Mouse (Mus musculus): ENCODE measurements around the gene Nelfe. TPM values are rescaled to one million over a fixed set of nuclear protein-coding genes. Genes with fewer than 3 reads are reported as not detected.

Gene Nelfe
- polyA plus RNA-seq, 1 experiment from 2014 or later: 78.9 TPM

- Histone ChIP-seq H3K27me3 (ENCODE audit: control insufficient read depth, insufficient read depth, low read length) (0 out of 2 replicates have a peak, but pooled peaks cover 4% of the 10 kb centered on the region), H3K27ac (ENCODE audit: low read depth, low read length) (no peak within 1 kb of the TSS), H3K4me2 (ENCODE audit: low read depth, low read length) (no peak within 1 kb of the TSS), H3K36me3 (ENCODE audit: control insufficient read depth, insufficient read depth, low read length) (no peaks in the 10 kb centered on the region), H3K4me3 (ENCODE audit: low read depth, low read length) (no peak within 1 kb of the TSS), H3K9me3 (ENCODE audit: control insufficient read depth, low read length) (no peaks in the 10 kb centered on the region), H3K4me1 (ENCODE audit: control insufficient read depth, insufficient read depth, low read length) (no peaks in the 10 kb centered on the region), H3K9ac (replicated peaks; ENCODE audit: low read depth, low read length) (no peak within 1 kb of the TSS)
- WGBS: 15% methylated on average over 15 of the region's 15 CpGs
- no peak for ATAC-seq (ENCODE audit: low read depth)
These were observed 31.6 kb downstream of the Nelfe start, which contains the start of gene Gm20547 for GRCm38 (mm10) chr17:34881683-34882310. Gene Gm20547 (minus strand): TSS chr17:34882042.

DNA sequence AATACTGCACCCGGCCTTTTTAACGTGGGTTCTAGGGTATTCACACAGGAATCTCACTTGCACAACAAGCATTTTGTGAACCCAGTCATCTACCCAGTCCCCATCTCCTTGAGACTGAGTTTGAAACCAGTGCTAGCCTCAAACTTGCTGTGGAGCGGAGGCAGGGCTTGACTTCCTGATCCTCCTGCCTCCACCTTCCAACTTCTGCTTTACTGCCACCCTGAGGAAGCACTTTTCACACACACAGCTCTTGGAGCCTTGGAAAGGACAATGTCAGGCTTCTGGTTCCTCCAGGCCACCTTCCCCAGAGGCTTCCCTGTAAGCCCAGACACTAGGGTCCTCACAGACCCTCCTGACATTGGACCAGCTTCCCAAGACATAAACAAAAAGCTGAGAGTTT, 33.1 kb downstream of the Nelfe start:
- Histone ChIP-seq H3K36me3 (ENCODE audit: control insufficient read depth, insufficient read depth, low read length) (no peaks in the 10 kb centered on the region), H3K27ac (ENCODE audit: low read depth, low read length) (no peak overlapping the region), H3K4me2 (ENCODE audit: low read depth, low read length) (no peak overlapping the region), H3K27me3 (ENCODE audit: control insufficient read depth, insufficient read depth, low read length) (0 out of 2 replicates have a peak, but pooled peaks cover 4% of the 10 kb centered on the region), H3K9me3 (ENCODE audit: control insufficient read depth, low read length) (no peaks in the 10 kb centered on the region), H3K9ac (replicated peaks; ENCODE audit: low read depth, low read length) (no peak overlapping the region), H3K4me1 (ENCODE audit: control insufficient read depth, insufficient read depth, low read length) (no peaks in the 10 kb centered on the region), H3K4me3 (ENCODE audit: low read depth, low read length) (no peak overlapping the region)
- 58% methylated on average over 3 of the region's 3 CpGs for WGBS
- ATAC-seq (ENCODE audit: low read depth): no peak

DNA sequence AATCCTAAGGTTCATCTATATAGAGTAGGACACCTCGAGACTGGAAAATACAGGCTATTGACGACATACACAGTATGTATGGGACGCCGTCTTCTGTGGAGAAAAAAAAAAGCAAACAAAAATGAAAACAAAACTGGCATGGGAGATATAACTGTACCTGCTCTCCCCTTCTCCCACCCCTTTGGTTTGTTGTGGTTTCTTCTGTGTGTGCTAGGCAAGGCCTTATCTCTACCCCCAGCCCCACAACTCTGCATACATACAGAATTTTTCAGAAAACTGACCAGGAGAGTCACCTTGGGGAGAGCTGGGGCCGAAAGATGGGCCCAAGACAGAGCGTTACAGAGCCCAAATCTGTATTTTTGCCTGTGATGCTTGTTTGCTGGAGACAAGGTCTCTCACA, 34.5 kb downstream of the Nelfe start:
- Histone ChIP-seq H3K27me3 (ENCODE audit: control insufficient read depth, insufficient read depth, low read length) (0 out of 2 replicates have a peak, but pooled peaks cover 4% of the 10 kb centered on the region), H3K9me3 (ENCODE audit: control insufficient read depth, low read length) (no peaks in the 10 kb centered on the region), H3K27ac (ENCODE audit: low read depth, low read length) (no peak overlapping the region), H3K36me3 (ENCODE audit: control insufficient read depth, insufficient read depth, low read length) (no peaks in the 10 kb centered on the region), H3K4me3 (ENCODE audit: low read depth, low read length) (no peak overlapping the region), H3K4me1 (ENCODE audit: control insufficient read depth, insufficient read depth, low read length) (no peaks in the 10 kb centered on the region), H3K9ac (replicated peaks; ENCODE audit: low read depth, low read length) (no peak overlapping the region), H3K4me2 (ENCODE audit: low read depth, low read length) (no peak overlapping the region)
- WGBS: 91% methylated on average over 6 of the region's 6 CpGs
- no peak for ATAC-seq (ENCODE audit: low read depth)

DNA sequence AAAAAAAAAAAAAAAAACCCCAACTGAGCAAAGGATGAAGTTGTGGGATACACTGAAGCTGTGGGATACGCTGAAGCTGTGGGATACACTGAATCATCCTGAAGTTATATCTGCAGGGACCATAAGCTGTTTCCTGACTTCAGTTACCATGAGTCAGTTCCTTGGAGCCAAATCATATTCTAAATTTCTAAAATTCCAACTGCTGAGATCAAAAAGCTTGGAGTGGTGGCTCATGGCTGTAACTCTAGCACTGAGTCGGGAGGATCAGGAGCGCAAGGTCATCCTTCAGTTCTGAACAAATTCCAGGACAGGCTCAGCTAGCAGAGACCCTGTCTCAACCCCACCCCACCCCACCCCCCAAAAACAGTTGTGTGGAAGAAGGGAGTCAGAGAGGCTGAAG, 35.4 kb downstream of the Nelfe start:
- H3K27me3 ChIP-seq (ENCODE audit: control insufficient read depth, insufficient read depth, low read length): 0 out of 2 replicates have a peak, but pooled peaks cover 4% of the 10 kb centered on the region
- 93% methylated on average over 3 of the region's 3 CpGs for WGBS
- H3K9ac ChIP-seq (replicated peaks; ENCODE audit: low read depth, low read length): no peak overlapping the region
- no peak overlapping the region for H3K27ac ChIP-seq (ENCODE audit: low read depth, low read length)
- ATAC-seq (ENCODE audit: low read depth): no peak
- no peak overlapping the region for H3K4me3 ChIP-seq (ENCODE audit: low read depth, low read length)
- H3K9me3 ChIP-seq (ENCODE audit: control insufficient read depth, low read length): no peaks in the 10 kb centered on the region
- no peaks in the 10 kb centered on the region for H3K4me1 ChIP-seq (ENCODE audit: control insufficient read depth, insufficient read depth, low read length)
- H3K36me3 ChIP-seq (ENCODE audit: control insufficient read depth, insufficient read depth, low read length): no peaks in the 10 kb centered on the region
- H3K4me2 ChIP-seq (ENCODE audit: low read depth, low read length): no peak overlapping the region

GRCm38 (mm10) chr17:34887942-34888341, 37.8 kb downstream of the Nelfe start:
- no peaks in the 10 kb centered on the region for H3K36me3 ChIP-seq (ENCODE audit: control insufficient read depth, insufficient read depth, low read length)
- no peak overlapping the region for H3K27ac ChIP-seq (ENCODE audit: low read depth, low read length)
- H3K4me1 ChIP-seq (ENCODE audit: control insufficient read depth, insufficient read depth, low read length): no peaks in the 10 kb centered on the region
- no peaks in the 10 kb centered on the region for H3K27me3 ChIP-seq (ENCODE audit: control insufficient read depth, insufficient read depth, low read length)
- no peak overlapping the region for H3K4me2 ChIP-seq (ENCODE audit: low read depth, low read length)
- no peaks in the 10 kb centered on the region for H3K9me3 ChIP-seq (ENCODE audit: control insufficient read depth, low read length)
- ATAC-seq (ENCODE audit: low read depth): no peak
- H3K4me3 ChIP-seq (ENCODE audit: low read depth, low read length): no peak overlapping the region
- 83% methylated on average over 5 of the region's 5 CpGs for WGBS
- no peak overlapping the region for H3K9ac ChIP-seq (replicated peaks; ENCODE audit: low read depth, low read length)

GRCm38 (mm10) chr17:34890074-34890743, 40.0 kb downstream of the Nelfe start:
- Histone ChIP-seq H3K27me3 (ENCODE audit: control insufficient read depth, insufficient read depth, low read length) (no peaks in the 10 kb centered on the region), H3K4me1 (ENCODE audit: control insufficient read depth, insufficient read depth, low read length) (peaks cover 6% of the 10 kb centered on the region), H3K27ac (ENCODE audit: low read depth, low read length) (no peak overlapping the region), H3K4me2 (ENCODE audit: low read depth, low read length) (no peak overlapping the region), H3K4me3 (ENCODE audit: low read depth, low read length) (no peak overlapping the region), H3K9me3 (ENCODE audit: control insufficient read depth, low read length) (no peaks in the 10 kb centered on the region), H3K36me3 (ENCODE audit: control insufficient read depth, insufficient read depth, low read length) (no peaks in the 10 kb centered on the region), H3K9ac (replicated peaks; ENCODE audit: low read depth, low read length) (no peak overlapping the region)
- 87% methylated on average over 12 of the region's 12 CpGs for WGBS
- no peak for ATAC-seq (ENCODE audit: low read depth)

DNA sequence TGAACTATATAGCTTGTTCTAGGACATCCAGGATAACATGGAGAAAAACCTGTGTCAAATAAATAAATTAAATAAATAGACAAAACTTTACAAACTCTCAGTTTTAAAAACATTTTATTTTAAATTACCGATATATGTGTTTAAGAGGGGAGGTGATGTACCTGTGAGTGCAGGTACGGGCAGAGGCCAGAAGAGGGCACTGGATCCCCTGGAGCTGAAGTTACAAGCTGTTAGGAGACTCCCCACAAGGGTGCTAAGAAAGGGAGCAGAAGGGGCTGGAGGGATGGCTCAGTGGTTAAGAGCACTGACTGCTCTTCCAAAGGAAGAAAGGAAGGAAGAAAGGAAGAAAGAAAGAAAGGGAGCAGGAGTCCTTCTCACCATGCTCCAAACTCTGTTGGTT, 41.2 kb downstream of the Nelfe start:
- WGBS: 98% methylated on average over 2 of the region's 2 CpGs

DNA sequence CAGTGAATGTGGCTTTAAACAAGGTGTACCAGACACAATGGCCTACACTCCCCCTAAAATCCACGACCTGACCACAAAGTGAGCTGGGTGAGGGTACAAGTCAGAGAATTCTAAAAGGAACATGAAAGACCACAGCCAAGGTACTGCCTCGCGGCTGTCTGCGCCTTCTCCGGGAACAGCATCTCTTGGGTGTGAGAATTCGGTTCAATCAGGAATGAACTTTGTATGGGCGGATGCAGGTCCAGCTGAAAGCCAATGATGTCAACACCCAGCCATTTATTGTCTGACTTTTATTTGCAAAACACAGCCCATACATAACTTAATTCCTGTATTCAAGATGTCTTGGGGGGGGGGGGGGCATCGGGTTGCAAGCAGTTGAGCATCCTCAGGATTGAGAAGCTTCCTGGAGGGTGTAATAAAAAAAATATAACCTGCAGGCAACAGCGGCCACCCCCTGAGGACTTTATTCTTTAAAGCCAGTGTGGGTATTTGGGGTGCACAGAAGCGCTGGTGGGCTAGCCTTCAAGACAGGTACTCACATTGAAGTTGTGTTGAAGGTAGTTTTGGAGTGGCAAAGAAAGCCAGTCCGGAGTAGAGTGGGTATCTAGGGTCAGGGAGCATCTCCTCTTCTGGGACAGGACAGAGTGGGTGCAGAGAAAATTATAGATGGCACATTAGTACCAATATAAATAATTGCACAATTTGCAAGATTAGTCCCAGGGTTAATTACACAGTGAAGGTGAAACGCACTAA, 43.1 kb downstream of the Nelfe start:
- no peak for ATAC-seq (ENCODE audit: low read depth)

More for the DNA sequence above, 41.2 kb downstream of the Nelfe start:
- Histone ChIP-seq H3K9ac (replicated peaks; ENCODE audit: low read depth, low read length) (no peak overlapping the region), H3K4me3 (ENCODE audit: low read depth, low read length) (no peak overlapping the region), H3K36me3 (ENCODE audit: control insufficient read depth, insufficient read depth, low read length) (no peaks in the 10 kb centered on the region), H3K4me2 (ENCODE audit: low read depth, low read length) (no peak overlapping the region), H3K27ac (ENCODE audit: low read depth, low read length) (no peak overlapping the region), H3K9me3 (ENCODE audit: control insufficient read depth, low read length) (no peaks in the 10 kb centered on the region), H3K4me1 (ENCODE audit: control insufficient read depth, insufficient read depth, low read length) (peaks cover 18% of the 10 kb centered on the region), H3K27me3 (ENCODE audit: control insufficient read depth, insufficient read depth, low read length) (no peaks in the 10 kb centered on the region)
- ATAC-seq (ENCODE audit: low read depth): no peak

More for the DNA sequence above, 43.1 kb downstream of the Nelfe start:
- peak overlapping the region; percentile 79; the same call in 1 of the 2 replicates for H3K4me3 ChIP-seq (ENCODE audit: low read depth, low read length)
- H3K9me3 ChIP-seq (ENCODE audit: control insufficient read depth, low read length): no peaks in the 10 kb centered on the region
- H3K27ac ChIP-seq (ENCODE audit: low read depth, low read length): peak overlapping the region; percentile 90
- H3K4me1 ChIP-seq (ENCODE audit: control insufficient read depth, insufficient read depth, low read length): peaks cover 32% of the 10 kb centered on the region
- peak overlapping the region; percentile 43; the same call in 1 of the 2 replicates for H3K9ac ChIP-seq (replicated peaks; ENCODE audit: low read depth, low read length)
- no peaks in the 10 kb centered on the region for H3K36me3 ChIP-seq (ENCODE audit: control insufficient read depth, insufficient read depth, low read length)
- H3K27me3 ChIP-seq (ENCODE audit: control insufficient read depth, insufficient read depth, low read length): no peaks in the 10 kb centered on the region
- peak overlapping the region; percentile 55 for H3K4me2 ChIP-seq (ENCODE audit: low read depth, low read length)
- WGBS: 72% methylated on average over 12 of the region's 12 CpGs
